In the genomic region with DNA sequence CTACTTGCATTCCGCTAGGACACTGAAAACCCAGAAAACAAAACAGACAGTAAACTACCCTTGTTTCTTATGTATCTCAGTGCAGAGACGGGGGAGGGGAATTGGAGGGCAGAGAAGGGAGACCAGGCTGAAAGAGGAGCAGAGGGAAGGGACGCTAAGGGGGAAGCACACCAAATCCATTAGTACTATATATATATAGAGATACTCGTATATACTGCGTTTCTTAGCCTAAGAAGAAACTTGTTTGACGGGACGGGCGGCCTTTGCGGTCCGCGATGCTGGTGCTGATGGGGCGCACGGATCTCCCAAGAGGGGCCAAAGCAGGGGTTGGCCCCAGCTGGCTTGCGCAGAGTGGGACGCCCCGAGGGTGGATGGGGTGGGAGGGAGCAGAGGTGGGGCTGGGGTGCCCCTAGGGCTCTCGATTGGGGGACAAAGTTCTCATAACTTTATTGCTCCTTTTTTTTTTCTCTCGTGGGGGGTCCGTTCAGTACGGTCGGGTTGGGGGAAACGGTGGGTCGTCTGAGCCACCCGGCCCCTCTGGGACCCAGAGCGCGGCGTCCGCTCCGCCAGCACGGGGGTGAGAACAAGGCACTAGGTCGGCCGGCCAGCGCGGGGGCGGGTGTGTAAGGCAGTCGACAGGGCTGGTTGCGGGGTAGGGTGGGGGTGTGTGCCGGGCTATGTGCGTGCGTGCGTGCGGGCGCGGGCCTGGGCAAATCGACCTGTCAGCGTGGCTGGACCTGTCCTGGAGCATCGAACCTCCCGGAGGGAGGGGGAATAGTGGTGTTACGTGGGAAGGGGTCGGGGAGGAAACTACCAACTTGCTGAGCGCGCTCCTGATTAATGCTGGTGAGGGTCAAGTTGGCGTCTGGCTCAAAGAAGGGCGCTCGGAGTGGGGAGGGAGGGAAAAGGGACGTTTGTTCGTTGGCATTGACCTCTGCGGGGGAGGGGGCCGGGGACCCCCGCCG, we compare ENCODE assay signal across 9 mouse cellular contexts. TPM values are rescaled to one million over a fixed set of nuclear protein-coding genes. Genes with fewer than 3 reads are reported as not detected.
DNase-seq lines count a peak whose midpoint lies in the region; ATAC-seq lines count a peak whose summit lies in the region.
"Had no signal": no experiment of that assay in that cellular context is flagged by ENCODE, and none has a peak within 500 bp of the region (broad histone marks: within the 10 kb centered on the region; RNA-seq: fewer than 3 reads in every experiment).

No protein-coding gene starts in this region.

- peak overlapping the region; percentile 69 for H3K9ac ChIP-seq in heart, embryonic 14.5 days (ENCODE audit: low read length)
- peak overlapping the region; percentile 94 for H3K9ac ChIP-seq in liver, embryonic 11.5 days (ENCODE audit: low read depth, low read length)
- 0 out of 2 replicates have a peak overlapping the region, but pooled peaks have one; percentile 37 for H3K9ac ChIP-seq in neural tube, embryonic 14.5 days (replicated peaks; ENCODE audit: low read depth, low read length)

- H3K4me1 ChIP-seq in heart, embryonic 14.5 days (ENCODE audit: control insufficient read depth in 2 of 2, insufficient read depth in 2 of 2, low read length in 2 of 2): peaks cover 16 to 53% of the 10 kb centered on the region in 2 experiments; a peak in 3 of 4 replicates
- peaks cover 67% of the 10 kb centered on the region for H3K4me1 ChIP-seq in liver, embryonic 11.5 days (replicated peaks; ENCODE audit: control insufficient read depth, insufficient read depth, low read length)
- H3K4me1 ChIP-seq in neural tube, embryonic 14.5 days (ENCODE audit: control insufficient read depth, insufficient read depth, low read length): peaks cover 26% of the 10 kb centered on the region

- H3K9me3 ChIP-seq in heart, embryonic 14.5 days (ENCODE audit: control insufficient read depth, low read length): no peaks in the 10 kb centered on the region
- H3K9me3 ChIP-seq in liver, embryonic 11.5 days (ENCODE audit: control insufficient read depth, low read length): no peaks in the 10 kb centered on the region
- H3K9me3 ChIP-seq in neural tube, embryonic 14.5 days (ENCODE audit: control insufficient read depth, low read length): no peaks in the 10 kb centered on the region

- H3K36me3 ChIP-seq in heart, embryonic 14.5 days (ENCODE audit: control insufficient read depth, insufficient read depth, low read length): 0 out of 2 replicates have a peak, but pooled peaks cover 4% of the 10 kb centered on the region
- peaks cover 3% of the 10 kb centered on the region; the same call in 1 of the 2 replicates for H3K36me3 ChIP-seq in liver, embryonic 11.5 days (ENCODE audit: control insufficient read depth, insufficient read depth, low read length)
- no peaks in the 10 kb centered on the region for H3K36me3 ChIP-seq in neural tube, embryonic 14.5 days (ENCODE audit: control insufficient read depth, insufficient read depth, low read length)

- peak overlapping the region; percentile 65 for H3K4me2 ChIP-seq in heart, embryonic 14.5 days (ENCODE audit: low read length)
- peak overlapping the region; percentile 74 for H3K4me2 ChIP-seq in liver, embryonic 11.5 days
- H3K4me2 ChIP-seq in neural tube, embryonic 14.5 days (ENCODE audit: low read depth, low read length): peak overlapping the region; percentile 40

- peak overlapping the region; percentile 35 to 42 for H3K4me3 ChIP-seq in heart, embryonic 14.5 days (ENCODE audit: control insufficient read depth in 1 of 2, insufficient read depth in 1 of 2, low read depth in 1 of 2, low read length in 2 of 2)
- peak overlapping the region; percentile 66 for H3K4me3 ChIP-seq in liver, embryonic 11.5 days (ENCODE audit: low read depth, low read length)
- H3K4me3 ChIP-seq in neural tube, embryonic 14.5 days (ENCODE audit: low read depth, low read length): peak overlapping the region; percentile 17; the same call in 1 of the 2 replicates
- H3K4me3 ChIP-seq: myocyte had no signal

- 4% methylated on average over 60 of the region's 61 CpGs for WGBS in heart, embryonic 14.5 days
- WGBS in liver, embryonic 11.5 days: 1% methylated on average over 60 of the region's 61 CpGs
- under 1% methylated on average over 59 of the region's 61 CpGs for WGBS in neural tube, embryonic 14.5 days

- peak; percentile 54 to 63 for DNase-seq in layer of hippocampus, postnatal 10 days (ENCODE audit: low spot score in 2 of 2)
- DNase-seq in layer of hippocampus, adult 11-12 months (ENCODE audit: low spot score): no peak
- DNase-seq in cerebellum, postnatal 36 days: peak; percentile 37 to 38
- peak; percentile 75 for DNase-seq in liver, embryonic 11.5 days (ENCODE audit: low spot score)
- DNase-seq in left cerebral cortex, adult 8-10 months (ENCODE audit: low spot score in 2 of 2): no peak

- ATAC-seq in heart, embryonic 14.5 days (ENCODE audit: insufficient number of reproducible peaks, insufficient read depth, low FRiP score, low read depth): no peak
- ATAC-seq in liver, embryonic 11.5 days (replicated peaks; ENCODE audit: low FRiP score): 0 out of 2 replicates have a peak, but pooled peaks have one; percentile 6
- ATAC-seq in neural tube, embryonic 14.5 days (ENCODE audit: low read depth): no peak
- ATAC-seq in megakaryocyte-erythroid progenitor cell, adult 5-6 weeks (replicated peaks; ENCODE audit: low FRiP score, low TSS enrichment, poor library complexity, severe bottlenecking): no peak

- peak overlapping the region; percentile 51 to 85 for H3K27ac ChIP-seq in heart, embryonic 14.5 days (replicated peaks in 1 of 2; ENCODE audit: control insufficient read depth in 1 of 2, insufficient read depth in 1 of 2, low read depth in 2 of 2, low read length in 2 of 2)
- peak overlapping the region; percentile 94 for H3K27ac ChIP-seq in liver, embryonic 11.5 days (ENCODE audit: low read depth, low read length)
- H3K27ac ChIP-seq in neural tube, embryonic 14.5 days (ENCODE audit: low read depth, low read length): peak overlapping the region; percentile 77

- peaks cover 57% of the 10 kb centered on the region for H3K27me3 ChIP-seq in heart, embryonic 14.5 days (ENCODE audit: control insufficient read depth, insufficient read depth, low read length)
- H3K27me3 ChIP-seq in liver, embryonic 11.5 days (replicated peaks; ENCODE audit: control insufficient read depth, insufficient read depth, low read length): peaks cover 41% of the 10 kb centered on the region
- peaks cover 31% of the 10 kb centered on the region for H3K27me3 ChIP-seq in neural tube, embryonic 14.5 days (ENCODE audit: control insufficient read depth, insufficient read depth, low read length)

RNA-seq across cellular contexts. Expression of gene Lyl1, which starts 3.9 kb away (rescaled TPM):
- total RNA-seq in layer of hippocampus, postnatal 10 days (2021): 1 to 10 TPM; 4.0 to 5.4 TPM
- 12.1 and 13.7 TPM in 2 replicates for polyA plus RNA-seq in heart, embryonic 14.5 days (2014; fragmentation: Nextera tagmentation; extraction: Ambion mirVana)
- polyA plus RNA-seq in liver, embryonic 11.5 days (2014; fragmentation: Nextera tagmentation; extraction: Ambion mirVana): 67.9 and 68.6 TPM in 2 replicates
- polyA plus RNA-seq in neural tube, embryonic 14.5 days (2014; fragmentation: Nextera tagmentation; extraction: Ambion mirVana): 1.3 and 3.6 TPM in 2 replicates
- total RNA-seq in megakaryocyte-erythroid progenitor cell, adult 5-6 weeks (2014; fragmentation: Nextera tagmentation): 44.2 and 65.2 TPM in 2 replicates
- total RNA-seq in megakaryocyte-erythroid progenitor cell, adult 5-6 weeks (2017): 9.5 and 10.1 TPM in 2 replicates
- 1 to 10 TPM; 2.2 to 4.5 (median 3.4) TPM for total RNA-seq in left cerebral cortex, adult 8-10 months (2022)
- polyA plus RNA-seq: myocyte had no signal

RNA-seq across cellular contexts. Expression of gene Nacc1, which starts 17.5 kb away (rescaled TPM):
- total RNA-seq in layer of hippocampus, postnatal 10 days (2021): 10 to 100 TPM; 73.7 to 75.3 TPM
- 15.1 and 17.4 TPM in 2 replicates for polyA plus RNA-seq in heart, embryonic 14.5 days (2014; fragmentation: Nextera tagmentation; extraction: Ambion mirVana)
- 23.0 and 25.2 TPM in 2 replicates for polyA plus RNA-seq in liver, embryonic 11.5 days (2014; fragmentation: Nextera tagmentation; extraction: Ambion mirVana)
- polyA plus RNA-seq in neural tube, embryonic 14.5 days (2014; fragmentation: Nextera tagmentation; extraction: Ambion mirVana): 15.3 and 16.6 TPM in 2 replicates
- total RNA-seq in megakaryocyte-erythroid progenitor cell, adult 5-6 weeks (2014; fragmentation: Nextera tagmentation): 71.6 and 76.7 TPM in 2 replicates
- 35.8 and 51.5 TPM in 2 replicates for total RNA-seq in megakaryocyte-erythroid progenitor cell, adult 5-6 weeks (2017)
- total RNA-seq in left cerebral cortex, adult 8-10 months (2022): 10 to 100 TPM; 88.5 to 97.6 (median 93.9) TPM

RNA-seq across cellular contexts. Expression of gene G430095P16Rik, which starts 17.7 kb away (rescaled TPM):
- total RNA-seq in layer of hippocampus, postnatal 10 days (2021): not detected
- polyA plus RNA-seq in heart, embryonic 14.5 days (2014; fragmentation: Nextera tagmentation; extraction: Ambion mirVana): 5.2 and 5.9 TPM in 2 replicates
- polyA plus RNA-seq in liver, embryonic 11.5 days (2014; fragmentation: Nextera tagmentation; extraction: Ambion mirVana): 11.8 and 12.3 TPM in 2 replicates
- 0.76 and 1.8 TPM in 2 replicates for polyA plus RNA-seq in neural tube, embryonic 14.5 days (2014; fragmentation: Nextera tagmentation; extraction: Ambion mirVana)
- total RNA-seq in megakaryocyte-erythroid progenitor cell, adult 5-6 weeks (2014; fragmentation: Nextera tagmentation): 25.7 and 28.1 TPM in 2 replicates
- total RNA-seq in megakaryocyte-erythroid progenitor cell, adult 5-6 weeks (2017): 8.2 and 11.4 TPM in 2 replicates
- under 1 TPM in 1 of 4 experiments, not detected in 3; 0.55 TPM for total RNA-seq in left cerebral cortex, adult 8-10 months (2022)

RNA-seq across cellular contexts. Expression of gene Trmt1, which starts 19.0 kb away (rescaled TPM):
- total RNA-seq in layer of hippocampus, postnatal 10 days (2021): 100 to 1,000 TPM in 1 of 2 experiments, 10 to 100 TPM in 1; 99.8 to 105 TPM
- 46.1 and 50.0 TPM in 2 replicates for polyA plus RNA-seq in heart, embryonic 14.5 days (2014; fragmentation: Nextera tagmentation; extraction: Ambion mirVana)
- polyA plus RNA-seq in liver, embryonic 11.5 days (2014; fragmentation: Nextera tagmentation; extraction: Ambion mirVana): 94.1 and 95.6 TPM in 2 replicates
- polyA plus RNA-seq in neural tube, embryonic 14.5 days (2014; fragmentation: Nextera tagmentation; extraction: Ambion mirVana): 59.8 and 70.2 TPM in 2 replicates
- total RNA-seq in megakaryocyte-erythroid progenitor cell, adult 5-6 weeks (2014; fragmentation: Nextera tagmentation): 170 and 181 TPM in 2 replicates
- total RNA-seq in megakaryocyte-erythroid progenitor cell, adult 5-6 weeks (2017): 94.9 and 126 TPM in 2 replicates
- total RNA-seq in left cerebral cortex, adult 8-10 months (2022): 100 to 1,000 TPM; 101 to 105 (median 103) TPM

RNA-seq across cellular contexts. Expression of gene Ier2, which starts 42.5 kb away (rescaled TPM):
- total RNA-seq in layer of hippocampus, postnatal 10 days (2021): 10 to 100 TPM; 10.8 to 12.7 TPM
- 36.4 and 43.8 TPM in 2 replicates for polyA plus RNA-seq in heart, embryonic 14.5 days (2014; fragmentation: Nextera tagmentation; extraction: Ambion mirVana)
- 46.5 and 50.1 TPM in 2 replicates for polyA plus RNA-seq in liver, embryonic 11.5 days (2014; fragmentation: Nextera tagmentation; extraction: Ambion mirVana)
- 14.4 and 20.9 TPM in 2 replicates for polyA plus RNA-seq in neural tube, embryonic 14.5 days (2014; fragmentation: Nextera tagmentation; extraction: Ambion mirVana)
- 23.2 and 27.2 TPM in 2 replicates for total RNA-seq in megakaryocyte-erythroid progenitor cell, adult 5-6 weeks (2014; fragmentation: Nextera tagmentation)
- 47.1 and 60.7 TPM in 2 replicates for total RNA-seq in megakaryocyte-erythroid progenitor cell, adult 5-6 weeks (2017)
- 10 to 100 TPM in 2 of 4 experiments, 1 to 10 TPM in 2; 5.9 to 15.8 (median 8.9) TPM for total RNA-seq in left cerebral cortex, adult 8-10 months (2022)

Comparison
In these comparisons a context has a peak if more than half of its experiments do, and no peak if none do; other contexts are left out.
1. DNase-seq: peak in layer of hippocampus, postnatal 10 days (2 of 2), cerebellum, postnatal 36 days (2 of 2) and liver, embryonic 11.5 days (single experiment); none in layer of hippocampus, adult 11-12 months (single experiment) and left cerebral cortex, adult 8-10 months (0 of 2).
2. H3K9ac ChIP-seq: peak in every context shown above with its lines; median percentile 94 in liver, embryonic 11.5 days; 69 in heart, embryonic 14.5 days; 37 in neural tube, embryonic 14.5 days.
3. RNA of gene G430095P16Rik, which starts 17.7 kb away (total RNA-seq): 8.2 to 28.1 TPM in megakaryocyte-erythroid progenitor cell, adult 5-6 weeks; 0.55 TPM in left cerebral cortex, adult 8-10 months and not detected in layer of hippocampus, postnatal 10 days; every median in the first group is over 4 times any median in the second.
4. Peak in every context shown above with its lines, with median percentiles within 50 percentile points of each other: H3K27ac ChIP-seq, H3K4me2 ChIP-seq and H3K4me3 ChIP-seq.